In genomic region chr13:58124989-58125388, GRCm38 (mm10) we compare ENCODE assay signal across 13 mouse cellular contexts. TPM values are rescaled to one million over a fixed set of nuclear protein-coding genes. Genes with fewer than 3 reads are reported as not detected.
DNase-seq lines count a peak whose midpoint lies in the region; ATAC-seq and TF ChIP-seq lines count a peak whose summit lies in the region.
"Had no signal": no experiment of that assay in that cellular context is flagged by ENCODE, and none has a peak within 500 bp of the region (broad histone marks: within the 10 kb centered on the region; RNA-seq: fewer than 3 reads in every experiment).

No protein-coding gene starts in this region.

- 0 out of 2 replicates have a peak overlapping the region, but pooled peaks have one; percentile 23 for H3K9ac ChIP-seq in hindbrain, embryonic 12.5 days
- H3K9ac ChIP-seq in hindbrain, embryonic 11.5 days (ENCODE audit: low read depth, low read length): no peak overlapping the region
- no peak overlapping the region for H3K9ac ChIP-seq in stomach, embryonic 14.5 days (replicated peaks; ENCODE audit: low read depth, low read length)
- no peak overlapping the region for H3K9ac ChIP-seq in stomach, postnatal 0 days (ENCODE audit: low read length)
- no peak overlapping the region for H3K9ac ChIP-seq in hindbrain, embryonic 14.5 days
- H3K9ac ChIP-seq in neural tube, embryonic 15.5 days (replicated peaks): no peak overlapping the region
- H3K9ac ChIP-seq: liver, embryonic 15.5 days had no signal

- ATAC-seq in hindbrain, embryonic 12.5 days (ENCODE audit: low FRiP score): no peak
- ATAC-seq in hindbrain, embryonic 11.5 days (ENCODE audit: low FRiP score): no peak
- no peak for ATAC-seq in stomach, embryonic 14.5 days (ENCODE audit: insufficient number of reproducible peaks, insufficient read depth, low FRiP score, low read depth)
- no peak for ATAC-seq in stomach, postnatal 0 days (ENCODE audit: low FRiP score, low TSS enrichment)
- no peak for ATAC-seq in hindbrain, embryonic 14.5 days (ENCODE audit: low FRiP score)
- no peak for ATAC-seq in neural tube, embryonic 15.5 days (ENCODE audit: low FRiP score)
- ATAC-seq: CD4-positive, CD25-positive, alpha-beta regulatory T cell, adult 4 months had no signal

- TF ChIP-seq EP300 in stomach, postnatal 0 days (optimal IDR thresholded peaks at IDR 0.05): no peak

- H3K4me2 ChIP-seq in hindbrain, embryonic 12.5 days (replicated peaks): peak overlapping the region; percentile 77
- no peak overlapping the region for H3K4me2 ChIP-seq in hindbrain, embryonic 11.5 days (replicated peaks; ENCODE audit: low read depth, low read length)
- 0 out of 2 replicates have a peak overlapping the region, but pooled peaks have one; percentile 62 for H3K4me2 ChIP-seq in stomach, embryonic 14.5 days (replicated peaks; ENCODE audit: low read depth, low read length)
- no peak overlapping the region for H3K4me2 ChIP-seq in stomach, postnatal 0 days (replicated peaks; ENCODE audit: low read depth)
- H3K4me2 ChIP-seq in hindbrain, embryonic 14.5 days (replicated peaks): peak overlapping the region; percentile 83; the same call in 1 of the 2 replicates
- H3K4me2 ChIP-seq in neural tube, embryonic 15.5 days: peak overlapping the region; percentile 63; the same call in 1 of the 2 replicates

- 67% methylated on average over 2 of the region's 2 CpGs for whole genome bisulfite sequencing in hindbrain, embryonic 12.5 days
- 63% methylated on average over 2 of the region's 2 CpGs for WGBS in hindbrain, embryonic 11.5 days
- WGBS in stomach, embryonic 14.5 days: 53% methylated on average over 2 of the region's 2 CpGs
- WGBS in stomach, postnatal 0 days: 36% methylated on average over 2 of the region's 2 CpGs
- WGBS in hindbrain, embryonic 14.5 days: 54% methylated on average over 2 of the region's 2 CpGs
- 62% methylated on average over 2 of the region's 2 CpGs for WGBS in neural tube, embryonic 15.5 days

- no peak overlapping the region for H3K27ac ChIP-seq in hindbrain, embryonic 12.5 days
- H3K27ac ChIP-seq in hindbrain, embryonic 11.5 days (ENCODE audit: low read depth, low read length): no peak overlapping the region
- H3K27ac ChIP-seq in stomach, embryonic 14.5 days (ENCODE audit: low read length): no peak overlapping the region
- no peak overlapping the region for H3K27ac ChIP-seq in stomach, postnatal 0 days (replicated peaks)
- H3K27ac ChIP-seq in hindbrain, embryonic 14.5 days: no peak overlapping the region
- no peak overlapping the region for H3K27ac ChIP-seq in neural tube, embryonic 15.5 days (replicated peaks)

- TF ChIP-seq CTCF in stomach, postnatal 0 days (IDR thresholded peaks at IDR 0.05; ENCODE audit: low read depth): no peak

- no peaks in the 10 kb centered on the region for H3K27me3 ChIP-seq in hindbrain, embryonic 12.5 days
- H3K27me3 ChIP-seq in hindbrain, embryonic 11.5 days (ENCODE audit: control insufficient read depth, insufficient read depth, low read length): no peaks in the 10 kb centered on the region
- H3K27me3 ChIP-seq in stomach, embryonic 14.5 days (ENCODE audit: control insufficient read depth, insufficient read depth, low read length): no peaks in the 10 kb centered on the region
- no peaks in the 10 kb centered on the region for H3K27me3 ChIP-seq in stomach, postnatal 0 days (ENCODE audit: control insufficient read depth, insufficient read depth, low read length)
- no peaks in the 10 kb centered on the region for H3K27me3 ChIP-seq in hindbrain, embryonic 14.5 days (ENCODE audit: control insufficient read depth, insufficient read depth, low read length)
- no peaks in the 10 kb centered on the region for H3K27me3 ChIP-seq in neural tube, embryonic 15.5 days (replicated peaks)
- H3K27me3 ChIP-seq: liver, embryonic 15.5 days had no signal

- intact Hi-C loops in gastrocnemius, postnatal 14 days (cut with DNase I; ENCODE audit: low total_unique reads): no loop called here

- no peaks in the 10 kb centered on the region for H3K9me3 ChIP-seq in hindbrain, embryonic 12.5 days (replicated peaks)
- H3K9me3 ChIP-seq in hindbrain, embryonic 11.5 days (ENCODE audit: control insufficient read depth, low read length): no peaks in the 10 kb centered on the region
- no peaks in the 10 kb centered on the region for H3K9me3 ChIP-seq in stomach, embryonic 14.5 days (ENCODE audit: control insufficient read depth, low read depth, low read length)
- no peaks in the 10 kb centered on the region for H3K9me3 ChIP-seq in stomach, postnatal 0 days (ENCODE audit: control insufficient read depth, low read length)
- H3K9me3 ChIP-seq in hindbrain, embryonic 14.5 days (ENCODE audit: control insufficient read depth, low read length): no peaks in the 10 kb centered on the region
- no peaks in the 10 kb centered on the region for H3K9me3 ChIP-seq in neural tube, embryonic 15.5 days (replicated peaks)
- H3K9me3 ChIP-seq: liver, embryonic 15.5 days had no signal

- H3K36me3 ChIP-seq in hindbrain, embryonic 12.5 days: 0 out of 2 replicates have a peak, but pooled peaks cover 2% of the 10 kb centered on the region
- no peaks in the 10 kb centered on the region for H3K36me3 ChIP-seq in hindbrain, embryonic 11.5 days (ENCODE audit: control insufficient read depth, insufficient read depth, low read length)
- peaks cover 9% of the 10 kb centered on the region; the same call in 1 of the 2 replicates for H3K36me3 ChIP-seq in stomach, embryonic 14.5 days (ENCODE audit: control insufficient read depth, insufficient read depth, low read length)
- no peaks in the 10 kb centered on the region for H3K36me3 ChIP-seq in stomach, postnatal 0 days (ENCODE audit: control insufficient read depth, insufficient read depth, low read length)
- peaks cover 10% of the 10 kb centered on the region for H3K36me3 ChIP-seq in hindbrain, embryonic 14.5 days (replicated peaks; ENCODE audit: control insufficient read depth, insufficient read depth)
- no peaks in the 10 kb centered on the region; the same call in 1 of the 2 replicates for H3K36me3 ChIP-seq in neural tube, embryonic 15.5 days

- H3K4me1 ChIP-seq in hindbrain, embryonic 12.5 days: peaks cover 36% of the 10 kb centered on the region
- H3K4me1 ChIP-seq in hindbrain, embryonic 11.5 days (replicated peaks; ENCODE audit: control insufficient read depth, insufficient read depth, low read length): peaks cover 3% of the 10 kb centered on the region; the same call in 1 of the 2 replicates
- peaks cover 31% of the 10 kb centered on the region; the same call in 1 of the 2 replicates for H3K4me1 ChIP-seq in stomach, embryonic 14.5 days (ENCODE audit: control insufficient read depth, insufficient read depth, low read length)
- no peaks in the 10 kb centered on the region; the same call in 1 of the 2 replicates for H3K4me1 ChIP-seq in stomach, postnatal 0 days (replicated peaks; ENCODE audit: control insufficient read depth, insufficient read depth)
- peaks cover 40% of the 10 kb centered on the region for H3K4me1 ChIP-seq in hindbrain, embryonic 14.5 days (replicated peaks; ENCODE audit: control insufficient read depth, insufficient read depth, low read length)
- peaks cover 46% of the 10 kb centered on the region for H3K4me1 ChIP-seq in neural tube, embryonic 15.5 days

- H3K4me3 ChIP-seq in hindbrain, embryonic 12.5 days: no peak overlapping the region
- H3K4me3 ChIP-seq in hindbrain, embryonic 11.5 days (ENCODE audit: low read depth, low read length): no peak overlapping the region
- no peak overlapping the region for H3K4me3 ChIP-seq in stomach, embryonic 14.5 days (ENCODE audit: low read depth, low read length)
- no peak overlapping the region for H3K4me3 ChIP-seq in stomach, postnatal 0 days (ENCODE audit: low read depth, low read length)
- H3K4me3 ChIP-seq in hindbrain, embryonic 14.5 days (replicated peaks; ENCODE audit: low read length): no peak overlapping the region
- H3K4me3 ChIP-seq in neural tube, embryonic 15.5 days (replicated peaks): no peak overlapping the region

- DNase-seq in hindbrain, embryonic 11.5 days (ENCODE audit: low spot score): no peak
- no peak for DNase-seq in stomach, postnatal 0 days (ENCODE audit: low spot score)
- peak; percentile 22 for DNase-seq in hindbrain, embryonic 14.5 days (ENCODE audit: low spot score)
- DNase-seq in testis, postnatal 10 days (ENCODE audit: low spot score): no peak
- DNase-seq in gastrocnemius, postnatal 14 days: no peak
- DNase-seq: adrenal gland, postnatal 14 days; kidney, adult 18-20 months; lung, postnatal 4 days had no signal

RNA-seq across cellular contexts. Expression of gene Hnrnpa0, which starts 3.4 kb away (rescaled TPM):
- polyA plus RNA-seq in hindbrain, embryonic 12.5 days (2016; fragmentation: Nextera tagmentation; extraction: Ambion mirVana): 55.5 and 57.3 TPM in 2 replicates
- 56.9 and 61.9 TPM in 2 replicates for polyA plus RNA-seq in hindbrain, embryonic 11.5 days (2014; fragmentation: Nextera tagmentation; extraction: Ambion mirVana)
- 51.2 and 53.1 TPM in 2 replicates for polyA plus RNA-seq in stomach, embryonic 14.5 days (2014; fragmentation: Nextera tagmentation; extraction: Ambion mirVana)
- polyA plus RNA-seq in stomach, postnatal 0 days (2015; fragmentation: Nextera tagmentation; extraction: Ambion mirVana): 21.1 and 24.6 TPM in 2 replicates
- polyA plus RNA-seq in hindbrain, embryonic 14.5 days (2014; fragmentation: Nextera tagmentation; extraction: Ambion mirVana): 50.2 and 56.9 TPM in 2 replicates
- polyA plus RNA-seq in neural tube, embryonic 15.5 days (2015; fragmentation: Nextera tagmentation; extraction: Ambion mirVana): 32.5 and 41.2 TPM in 2 replicates
- total RNA-seq in gastrocnemius, postnatal 14 days (2021): 10 to 100 TPM; 57.3 to 65.1 TPM

RNA-seq across cellular contexts. Expression of gene Klhl3, which starts 11.6 kb away (rescaled TPM):
- 5.8 and 6.3 TPM in 2 replicates for polyA plus RNA-seq in hindbrain, embryonic 12.5 days (2016; fragmentation: Nextera tagmentation; extraction: Ambion mirVana)
- polyA plus RNA-seq in hindbrain, embryonic 11.5 days (2014; fragmentation: Nextera tagmentation; extraction: Ambion mirVana): 3.8 and 3.9 TPM in 2 replicates
- 3.2 and 3.3 TPM in 2 replicates for polyA plus RNA-seq in stomach, embryonic 14.5 days (2014; fragmentation: Nextera tagmentation; extraction: Ambion mirVana)
- 1.1 and 1.2 TPM in 2 replicates for polyA plus RNA-seq in stomach, postnatal 0 days (2015; fragmentation: Nextera tagmentation; extraction: Ambion mirVana)
- 10.8 and 11.9 TPM in 2 replicates for polyA plus RNA-seq in hindbrain, embryonic 14.5 days (2014; fragmentation: Nextera tagmentation; extraction: Ambion mirVana)
- polyA plus RNA-seq in neural tube, embryonic 15.5 days (2015; fragmentation: Nextera tagmentation; extraction: Ambion mirVana): 14.9 and 16.5 TPM in 2 replicates
- 1 to 10 TPM; 1.0 to 1.2 TPM for total RNA-seq in gastrocnemius, postnatal 14 days (2021)

RNA-seq across cellular contexts. Expression of gene Idnk, which starts 32.5 kb away (rescaled TPM):
- polyA plus RNA-seq in hindbrain, embryonic 12.5 days (2016; fragmentation: Nextera tagmentation; extraction: Ambion mirVana): 62.0 and 68.1 TPM in 2 replicates
- polyA plus RNA-seq in hindbrain, embryonic 11.5 days (2014; fragmentation: Nextera tagmentation; extraction: Ambion mirVana): 57.8 and 62.7 TPM in 2 replicates
- polyA plus RNA-seq in stomach, embryonic 14.5 days (2014; fragmentation: Nextera tagmentation; extraction: Ambion mirVana): 38.9 and 40.5 TPM in 2 replicates
- polyA plus RNA-seq in stomach, postnatal 0 days (2015; fragmentation: Nextera tagmentation; extraction: Ambion mirVana): 35.0 and 37.5 TPM in 2 replicates
- polyA plus RNA-seq in hindbrain, embryonic 14.5 days (2014; fragmentation: Nextera tagmentation; extraction: Ambion mirVana): 53.4 and 63.2 TPM in 2 replicates
- 64.6 TPM in 2 replicates for polyA plus RNA-seq in neural tube, embryonic 15.5 days (2015; fragmentation: Nextera tagmentation; extraction: Ambion mirVana)
- total RNA-seq in gastrocnemius, postnatal 14 days (2021): 10 to 100 TPM in 1 of 2 experiments, 1 to 10 TPM in 1; 9.0 to 10.2 TPM

Comparison
In these comparisons a context has a peak if more than half of its experiments do, and no peak if none do; other contexts are left out.
1. H3K4me2 ChIP-seq: peak in hindbrain, embryonic 12.5 days (single experiment), stomach, embryonic 14.5 days (single experiment), hindbrain, embryonic 14.5 days (single experiment) and neural tube, embryonic 15.5 days (single experiment); none in hindbrain, embryonic 11.5 days (single experiment) and stomach, postnatal 0 days (single experiment).